Mouse (Mus musculus): ENCODE results near the gene 2610008E11Rik.
"Not testable (repeated sequence)": the region's sequence is repeated elsewhere in the genome, so short reads cannot be mapped to it uniquely, and the experiment has no call there.

The 2610008E11Rik gene

GRCm38 (mm10) chr10:79097161-79097754 lies at the start of gene 2610008E11Rik:
2610008E11Rik (minus strand) TSS chr10:79097600.
- DNase-seq = peak; percentile 100

- DNase-seq = peak; percentile 90
Observed at GRCm38 (mm10) chr10:79116125-79116849, 18.9 kb upstream of the 2610008E11Rik start.

- peak; percentile 39 for DNase-seq
Observed at GRCm38 (mm10) chr10:79115085-79115484, 17.7 kb upstream of the 2610008E11Rik start.

GRCm38 (mm10) chr10:79110482-79110881 lies 13.1 kb upstream of the 2610008E11Rik start:
- DNase-seq = no peak

DNA sequence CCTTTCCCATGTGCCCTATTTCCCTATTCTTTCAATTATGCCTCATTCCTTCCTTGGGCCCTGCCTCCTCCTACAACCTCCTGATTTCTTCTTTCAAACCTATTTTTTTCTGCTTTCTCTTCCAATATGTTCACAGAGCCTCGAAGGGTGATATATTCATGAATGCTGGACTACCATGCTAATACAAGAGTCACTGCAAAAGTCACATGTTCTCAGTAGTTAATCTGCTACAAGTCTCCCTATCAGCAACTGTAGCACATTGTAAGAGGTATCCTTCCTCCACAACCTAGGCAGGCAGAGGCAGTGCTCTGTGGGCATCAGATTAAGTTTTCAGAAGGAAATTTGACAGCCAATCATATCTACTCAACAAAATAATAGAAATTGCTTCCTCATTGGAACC lies 11.8 kb upstream of the 2610008E11Rik start:
- DNase-seq = no peak

GRCm38 (mm10) chr10:79107531-79107930 lies 10.1 kb upstream of the 2610008E11Rik start:
- DNase-seq = no peak

DNA sequence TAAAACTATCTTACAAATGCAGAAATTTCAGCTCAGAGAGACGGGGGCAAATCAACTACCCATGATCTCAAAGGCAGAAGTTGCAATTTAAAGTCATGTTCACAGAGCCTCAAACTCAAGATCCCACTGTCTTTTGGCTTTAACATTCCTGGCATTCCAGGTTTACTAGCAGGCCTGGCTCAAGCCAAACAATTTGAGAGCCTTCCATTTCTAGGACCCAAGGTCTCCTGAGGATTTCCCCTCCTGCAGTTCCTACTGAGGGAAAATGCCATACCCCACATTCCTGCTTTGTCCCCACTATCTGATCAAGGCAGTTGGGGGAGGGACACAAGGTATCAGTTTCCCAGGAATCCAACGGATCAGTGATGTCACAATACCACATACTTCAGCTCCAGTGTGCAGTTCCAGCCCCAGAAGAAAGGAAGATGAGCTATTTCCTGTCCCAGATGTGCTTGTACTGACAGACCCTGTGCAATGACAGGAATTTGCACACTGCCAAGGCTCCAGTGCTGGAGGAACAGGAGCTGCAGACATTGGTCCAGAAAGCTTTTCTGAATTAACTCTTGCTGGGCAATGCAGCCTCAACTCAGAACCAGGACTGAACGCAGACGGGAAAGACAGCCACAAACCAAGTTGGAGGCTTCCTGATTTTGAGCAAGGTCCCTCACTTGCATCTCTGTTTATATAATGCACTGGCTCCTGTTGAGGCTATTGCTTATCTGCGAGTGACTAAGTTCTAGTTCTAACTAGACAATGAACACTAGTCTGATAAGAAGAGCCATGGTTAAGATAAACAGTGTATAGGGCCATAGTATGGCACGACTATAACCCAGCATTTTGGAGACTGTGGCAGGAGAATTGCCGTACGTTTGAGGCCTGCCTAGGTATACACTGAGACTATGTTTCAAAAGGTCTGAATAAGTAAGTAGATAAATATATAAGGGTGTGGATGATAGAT lies 9.2 kb upstream of the 2610008E11Rik start:
- DNase-seq = peak; percentile 72

- DNase-seq = no peak
Observed at GRCm38 (mm10) chr10:79096706-79097105, 694 bp downstream of the 2610008E11Rik start.

DNA sequence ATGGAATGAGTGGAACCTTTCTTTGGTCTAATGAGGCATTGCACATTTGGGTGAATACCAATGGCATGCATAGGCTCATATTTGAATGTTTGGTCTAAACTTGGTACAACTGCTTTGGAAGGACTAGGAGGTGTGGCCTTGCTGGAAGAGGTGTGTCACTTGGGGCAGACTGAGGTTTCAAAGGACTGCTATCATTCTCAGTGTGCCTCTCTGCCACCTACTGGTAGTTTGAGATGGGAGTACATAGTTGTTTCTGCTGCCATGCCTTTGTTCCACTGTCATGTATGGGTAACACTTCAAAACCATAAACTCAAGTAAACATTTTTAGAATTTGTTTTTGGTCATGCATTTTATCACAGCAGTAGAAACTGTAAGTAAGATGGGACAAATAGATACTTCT lies 5.7 kb downstream of the 2610008E11Rik start:
- DNase-seq = no peak

DNA sequence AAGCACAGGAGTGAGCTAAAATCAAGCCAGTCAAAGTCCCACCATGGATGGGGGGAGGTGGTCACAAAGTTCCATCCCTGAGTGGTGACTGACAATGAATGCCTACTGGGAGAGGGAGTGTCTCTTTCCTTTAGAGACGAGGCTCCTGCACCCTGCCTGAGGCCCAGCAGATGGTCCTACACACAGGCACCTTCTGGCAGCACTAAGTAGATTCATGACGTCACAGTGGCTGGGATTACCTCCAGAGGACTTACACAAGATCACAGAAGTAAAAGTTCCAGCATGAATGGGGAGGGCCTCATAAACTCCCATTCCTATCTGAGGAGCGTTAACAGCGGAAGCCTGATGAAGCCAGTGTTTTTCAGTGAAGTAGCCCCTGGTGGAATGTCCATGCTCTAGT lies 8.4 kb downstream of the 2610008E11Rik start:
- no peak for DNase-seq

- no peak for DNase-seq
Observed at GRCm38 (mm10) chr10:79086577-79086976, 10.8 kb downstream of the 2610008E11Rik start.

GRCm38 (mm10) chr10:79057370-79057769 lies 40.0 kb downstream of the 2610008E11Rik start:
- DNase-seq = not testable (repeated sequence)

GRCm38 (mm10) chr10:79042457-79042856 lies 54.9 kb downstream of the 2610008E11Rik start:
- not testable (repeated sequence) for DNase-seq

GRCm38 (mm10) chr10:79028441-79028840 lies 69.0 kb downstream of the 2610008E11Rik start, which contains the start of gene Olfr57:
Olfr57 (plus strand) TSS chr10:79028741.
- DNase-seq = no peak

Measured in heart, adult 11 months (tissue).